Mouse (Mus musculus): ENCODE results near the gene Galk2.

GRCm38 (mm10) chr2:125975808-125976345 lies 117.0 kb downstream of the Galk2 start:
- TF ChIP-seq CTCF (IDR thresholded peaks at IDR 0.05; ENCODE audit: control insufficient read depth, insufficient read depth, insufficient replicate concordance, low read depth, low read length): no peak
- no peak for TF ChIP-seq POLR2A (IDR thresholded peaks at IDR 0.05; ENCODE audit: control insufficient read depth, low read depth, low read length)
